Mouse (Mus musculus): ENCODE results near the gene Aim2.
"Not testable (repeated sequence)": the region's sequence is repeated elsewhere in the genome, so short reads cannot be mapped to it uniquely, and the experiment has no call there.

The Aim2 gene

GRCm38 (mm10) chr1:173350372-173350957 lies at the start of gene Aim2:
Aim2 (plus strand) TSS chr1:173350879.
- no peak for DNase-seq (ENCODE audit: low read depth, low spot score)

DNA sequence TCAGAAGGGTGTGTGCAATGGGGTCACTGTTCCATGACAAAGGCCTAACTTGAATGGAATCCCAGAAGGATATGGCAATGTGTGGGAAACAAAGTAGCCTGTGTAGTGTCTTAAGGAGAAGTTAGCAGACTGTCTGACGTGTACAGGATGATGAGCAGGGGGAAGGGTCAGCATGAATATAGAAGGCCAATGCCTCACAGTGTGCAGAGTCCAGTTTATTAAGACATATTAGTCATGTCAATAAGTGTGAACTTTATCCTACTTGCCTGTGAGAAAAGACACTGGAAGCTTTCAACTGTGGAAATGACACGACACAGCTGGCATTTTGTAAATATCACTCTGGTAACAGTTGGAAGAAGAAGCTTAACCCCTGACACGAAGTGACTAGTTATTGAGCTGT lies 47.9 kb upstream of the Aim2 start:
- DNase-seq (ENCODE audit: low read depth, low spot score) = not testable (repeated sequence)

GRCm38 (mm10) chr1:173313535-173314050 lies 37.1 kb upstream of the Aim2 start:
- DNase-seq (ENCODE audit: low read depth, low spot score) = not testable (repeated sequence)

DNA sequence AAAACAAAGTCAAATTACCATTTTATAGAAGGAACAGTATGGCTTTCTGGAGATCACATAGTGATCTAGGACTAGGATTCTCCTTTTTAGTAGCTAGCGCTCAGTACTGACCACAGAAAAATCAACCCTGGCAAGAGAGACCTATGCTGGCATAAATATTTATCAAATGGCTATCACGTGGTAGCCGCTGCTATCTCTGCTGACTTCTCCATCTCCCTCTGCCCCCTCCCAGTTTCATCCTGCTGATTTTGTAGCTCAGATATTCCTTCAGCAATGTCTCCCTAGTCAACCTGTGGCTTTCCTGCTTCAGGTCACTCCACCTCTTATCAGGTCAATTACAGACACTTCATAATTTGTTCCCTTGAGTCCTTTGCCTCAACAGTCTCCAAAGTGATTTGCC lies 35.0 kb upstream of the Aim2 start:
- no peak for DNase-seq (ENCODE audit: low read depth, low spot score)

DNA sequence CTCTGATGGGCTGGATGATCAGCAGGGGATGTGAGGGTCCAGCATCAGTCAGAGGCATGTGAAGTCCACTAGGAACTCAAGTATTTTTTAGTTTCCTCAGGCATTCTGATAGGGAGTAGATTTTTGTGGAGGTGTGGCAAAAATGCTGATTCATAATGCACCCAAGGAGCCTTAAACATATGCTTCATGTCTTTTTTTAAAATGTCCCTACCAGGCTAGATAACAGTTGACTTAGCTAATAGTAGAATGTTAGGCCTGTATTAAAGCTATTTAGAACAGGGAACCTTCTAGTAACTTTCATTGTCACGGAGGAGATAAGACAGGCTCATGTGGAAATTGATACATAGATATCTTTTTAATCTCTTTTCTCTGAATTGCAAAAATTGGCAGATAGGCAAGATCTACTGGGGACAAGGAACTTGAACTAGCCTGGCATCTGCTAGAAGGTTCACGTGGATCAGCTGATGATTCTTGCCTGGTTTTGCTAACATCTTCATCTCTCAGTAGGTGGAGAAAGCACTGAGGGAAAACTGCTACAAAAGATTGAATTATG lies 32.7 kb upstream of the Aim2 start:
- no peak for DNase-seq (ENCODE audit: low read depth, low spot score)

- no peak for DNase-seq (ENCODE audit: low read depth, low spot score)
These were observed 29.0 kb upstream of the Aim2 start for GRCm38 (mm10) chr1:173321593-173322248.

- no peak for DNase-seq (ENCODE audit: low read depth, low spot score)
These were observed 28.4 kb upstream of the Aim2 start for GRCm38 (mm10) chr1:173322249-173322627.

DNA sequence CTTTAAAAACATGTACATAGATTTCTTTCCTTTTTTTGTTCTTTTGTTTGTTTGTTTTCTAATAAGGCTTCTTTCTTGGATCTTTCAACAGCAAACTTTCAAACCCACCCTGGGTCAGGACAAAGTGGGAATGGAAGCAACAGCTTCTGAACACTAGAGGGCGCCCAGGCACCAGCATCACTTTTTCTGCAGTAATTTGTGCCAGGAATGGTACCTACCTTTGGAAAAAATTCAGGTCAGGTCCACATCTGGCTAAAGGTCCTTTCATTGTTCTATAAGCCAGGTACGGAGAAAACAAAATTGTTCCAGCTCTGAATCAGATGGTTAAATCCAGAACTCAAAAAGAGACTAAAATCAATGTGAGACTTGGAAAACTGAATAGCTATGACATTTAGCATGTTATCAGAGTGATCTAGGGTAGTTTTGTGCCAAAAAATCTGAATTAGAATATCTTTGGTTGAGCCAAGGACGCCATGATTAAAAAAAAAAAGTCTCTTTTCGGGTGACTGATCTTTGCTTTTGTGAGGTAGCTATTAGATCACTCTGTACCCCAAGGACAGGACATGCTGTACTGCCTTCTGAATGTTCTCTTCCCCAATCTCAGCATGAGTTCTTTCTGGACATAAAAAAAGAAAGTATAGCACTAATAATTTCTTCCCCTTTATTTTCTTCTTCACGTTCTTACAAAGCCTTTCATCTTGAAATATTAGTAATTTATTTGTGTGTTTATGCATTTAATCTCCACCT lies 26.7 kb upstream of the Aim2 start:
- DNase-seq (ENCODE audit: low read depth, low spot score) = no peak

- no peak for DNase-seq (ENCODE audit: low read depth, low spot score)
These were observed 25.7 kb upstream of the Aim2 start for GRCm38 (mm10) chr1:173324961-173325360.

DNA sequence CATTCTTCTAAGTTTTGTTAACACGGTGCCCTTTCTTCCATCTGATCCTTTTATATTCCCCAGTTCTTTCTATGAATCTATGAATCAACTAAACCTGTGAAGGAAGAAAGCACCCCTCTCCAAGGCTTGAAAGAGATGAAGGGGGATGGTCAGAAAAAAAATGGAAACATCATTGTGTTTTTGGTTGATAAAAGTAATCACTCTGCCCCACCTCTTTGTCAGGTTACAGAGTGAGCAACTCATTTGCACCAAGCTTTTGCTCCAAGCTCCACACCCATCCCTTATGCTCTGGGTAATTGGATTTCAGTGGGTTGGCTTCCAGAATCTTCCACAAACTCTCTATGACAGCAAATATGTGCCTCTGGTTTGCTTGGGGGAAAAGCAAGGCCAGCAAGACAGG lies 25.3 kb upstream of the Aim2 start:
- DNase-seq (ENCODE audit: low read depth, low spot score) = no peak

DNA sequence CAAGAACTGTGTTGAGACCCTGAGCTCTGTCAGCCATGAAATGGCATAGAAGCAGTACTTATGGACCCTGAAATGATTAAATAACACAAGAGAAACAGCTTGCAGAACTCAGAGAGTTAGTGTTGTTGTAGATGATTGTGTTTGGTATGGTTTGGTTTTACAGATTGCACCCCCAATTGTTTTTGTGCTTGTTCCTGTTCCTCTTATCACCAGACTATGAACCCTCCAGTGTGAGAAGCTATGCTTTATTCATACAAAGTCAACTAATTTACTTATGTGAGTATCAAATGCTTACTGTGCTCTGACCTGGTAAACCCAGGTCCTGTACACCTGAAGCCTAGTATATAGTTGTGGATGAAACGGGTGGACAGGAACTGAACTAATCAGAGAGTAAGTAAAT lies 24.1 kb upstream of the Aim2 start:
- DNase-seq (ENCODE audit: low read depth, low spot score) = no peak

DNA sequence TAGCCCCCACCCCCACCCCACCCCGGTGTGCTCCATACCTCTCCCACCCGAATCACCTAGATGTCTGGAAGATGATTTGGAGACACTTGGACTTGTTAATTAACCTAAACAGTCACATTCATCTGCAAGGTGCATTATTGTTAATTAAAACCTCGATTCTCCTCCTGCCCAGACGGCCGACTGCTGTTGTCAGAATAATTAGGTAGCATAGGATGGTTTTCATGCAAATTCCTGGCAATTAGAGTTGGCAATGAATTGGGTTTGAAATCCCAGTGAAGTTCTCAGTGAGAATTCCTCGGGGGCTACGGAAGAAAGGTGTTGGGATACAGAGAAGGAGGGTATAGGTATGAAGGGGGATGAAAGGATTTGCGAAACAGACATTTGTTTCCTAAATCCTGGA lies 22.2 kb upstream of the Aim2 start:
- DNase-seq (ENCODE audit: low read depth, low spot score) = no peak

GRCm38 (mm10) chr1:173329185-173329584 lies 21.5 kb upstream of the Aim2 start:
- DNase-seq (ENCODE audit: low read depth, low spot score) = no peak

DNA sequence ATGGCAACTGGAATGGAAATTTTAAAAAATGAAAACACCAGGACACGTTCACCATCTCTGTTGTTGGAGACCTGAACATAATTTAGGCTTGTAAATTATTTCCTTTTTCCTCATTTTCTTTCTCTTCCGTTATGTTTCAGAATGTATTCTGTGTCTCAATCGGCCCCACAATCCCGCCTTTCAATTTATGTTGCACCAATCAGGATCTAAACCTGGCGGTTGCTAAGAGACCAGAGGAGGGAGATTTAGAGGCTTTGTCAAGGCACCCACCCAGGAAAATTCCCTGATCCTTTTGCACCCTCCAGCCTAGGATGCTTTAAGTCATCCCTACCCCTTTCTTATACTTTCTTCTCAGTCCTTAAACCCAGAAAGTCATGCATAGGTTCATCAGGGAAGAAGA lies 20.9 kb upstream of the Aim2 start:
- DNase-seq (ENCODE audit: low read depth, low spot score) = no peak

DNA sequence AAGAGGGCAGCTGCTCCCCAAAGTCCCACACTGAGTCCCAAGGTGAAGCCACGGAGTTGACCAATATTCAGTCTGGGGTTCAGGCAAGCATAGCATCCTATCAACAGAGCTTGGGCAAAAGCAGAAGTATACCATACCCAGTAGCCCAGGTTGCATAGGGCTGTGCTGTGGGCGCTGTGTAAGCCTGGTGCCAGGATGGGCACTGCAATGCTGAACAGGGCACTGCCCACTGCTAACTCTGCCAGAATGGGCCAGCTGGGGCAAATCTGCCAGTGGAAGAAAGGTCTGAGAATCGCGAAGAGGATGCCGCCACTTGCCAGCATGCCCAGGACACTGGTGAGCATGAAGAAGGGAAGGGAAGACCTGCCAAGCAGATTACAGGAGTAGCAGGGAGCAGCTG lies 18.3 kb upstream of the Aim2 start:
- no peak for DNase-seq (ENCODE audit: low read depth, low spot score)

DNA sequence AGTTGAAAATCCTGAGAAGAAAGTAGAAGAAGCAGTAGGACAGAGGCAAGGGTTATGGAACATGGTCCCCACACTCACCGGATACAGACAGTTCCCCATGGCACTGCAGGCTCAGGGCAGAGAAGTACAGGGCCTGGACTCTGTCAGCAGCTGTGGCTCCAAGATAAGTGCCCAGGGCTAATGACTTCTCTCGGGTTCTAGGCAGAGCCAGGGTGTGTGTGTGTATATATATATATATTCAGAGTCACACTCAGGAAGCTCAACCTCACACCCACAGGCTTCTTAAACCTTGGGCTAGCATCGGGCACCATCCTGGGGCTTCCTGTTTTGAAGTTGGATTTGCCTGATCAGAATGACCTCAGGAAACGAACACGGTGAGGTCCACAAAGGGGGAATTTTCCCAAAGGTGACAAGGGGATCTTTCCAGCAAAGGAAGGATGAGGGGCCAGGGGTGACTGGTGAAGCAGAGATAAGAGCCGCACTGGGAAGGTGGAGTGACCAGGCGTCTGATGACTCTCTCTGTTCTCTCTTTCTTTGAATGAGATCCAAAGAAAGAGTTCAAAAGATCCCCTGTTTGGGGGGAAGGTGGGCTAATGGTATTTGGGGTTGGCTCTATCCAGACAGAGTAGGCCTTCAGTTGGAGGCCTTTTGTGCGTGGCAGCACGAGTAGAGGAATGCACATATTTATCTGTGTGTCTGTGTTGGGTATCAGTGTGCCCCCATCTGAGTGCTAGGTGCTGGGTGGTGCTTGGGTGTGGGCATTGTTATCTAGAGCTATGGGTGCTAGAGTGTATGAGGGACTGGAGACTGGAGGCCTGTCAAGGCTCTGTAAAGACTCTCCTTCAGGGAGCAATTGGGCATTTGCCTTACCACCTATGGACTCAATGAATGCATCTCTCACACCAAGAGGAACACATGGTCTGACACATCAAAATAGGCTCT lies 17.1 kb upstream of the Aim2 start, which contains the start of gene Ackr1:
Ackr1 (minus strand) TSS at position 439 of the 942 bp plus-strand sequence.
- DNase-seq (ENCODE audit: low read depth, low spot score) = no peak

DNA sequence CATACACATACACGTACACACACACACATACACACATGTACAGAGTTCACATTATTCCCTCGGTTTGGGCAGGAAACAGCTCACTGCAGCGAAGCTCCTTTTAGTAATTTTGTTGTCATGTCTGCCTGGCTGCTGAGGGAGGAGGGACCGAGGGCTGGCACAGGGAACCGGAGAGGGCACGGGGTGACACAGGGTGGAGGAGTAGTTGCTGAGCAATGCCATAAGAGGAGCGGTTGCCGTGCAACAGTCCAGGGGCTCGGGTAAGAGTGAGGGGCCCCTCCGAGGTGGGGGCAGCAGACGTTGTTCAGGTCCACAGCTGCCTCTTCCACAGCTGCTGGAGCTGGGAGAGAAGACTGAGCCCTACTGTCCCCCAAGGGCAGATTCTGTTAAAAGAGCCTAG lies 14.8 kb upstream of the Aim2 start:
- no peak for DNase-seq (ENCODE audit: low read depth, low spot score)

GRCm38 (mm10) chr1:173337008-173337407 lies 13.7 kb upstream of the Aim2 start:
- no peak for DNase-seq (ENCODE audit: low read depth, low spot score)

GRCm38 (mm10) chr1:173339543-173339942 lies 11.1 kb upstream of the Aim2 start:
- DNase-seq (ENCODE audit: low read depth, low spot score) = no peak

DNA sequence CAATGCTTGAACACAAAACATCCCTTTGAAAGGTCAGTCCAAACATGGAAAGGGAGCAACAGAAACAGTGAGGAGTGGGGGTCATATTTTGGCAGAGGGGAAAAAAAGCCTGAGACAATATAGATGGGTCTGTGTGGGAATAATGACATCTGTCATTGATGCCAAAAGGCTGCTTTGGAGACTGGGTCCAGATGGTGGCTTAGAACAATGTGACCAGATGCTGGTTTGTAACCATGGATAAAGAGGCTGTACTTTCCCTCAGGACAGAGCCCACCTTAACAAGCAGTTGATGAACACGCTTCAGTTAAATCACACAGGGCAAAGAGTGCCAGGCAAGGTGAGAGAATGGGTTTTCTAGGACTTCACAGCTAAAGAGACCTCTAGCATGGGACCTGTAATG lies 8.3 kb upstream of the Aim2 start:
- no peak for DNase-seq (ENCODE audit: low read depth, low spot score)

DNA sequence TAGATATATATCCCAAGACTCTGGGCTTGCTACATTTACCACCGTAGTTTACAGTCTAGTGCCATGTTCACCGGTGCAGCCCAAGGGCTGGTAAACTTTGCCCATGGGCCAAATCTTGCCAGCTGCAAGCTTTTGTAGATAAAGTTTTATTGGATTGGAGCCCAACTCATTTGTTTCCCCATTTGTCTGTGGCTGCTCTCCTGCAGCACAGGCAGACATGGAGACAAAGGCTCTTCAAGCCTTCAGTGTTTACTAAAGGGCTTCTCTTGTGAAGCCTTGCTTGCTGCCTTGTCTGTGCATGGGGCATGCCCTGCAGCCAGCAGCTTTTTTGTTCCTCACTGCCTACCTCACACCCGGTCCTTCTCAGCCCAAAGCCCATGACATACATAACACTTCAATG lies 6.7 kb upstream of the Aim2 start:
- no peak for DNase-seq (ENCODE audit: low read depth, low spot score)
